Mouse (Mus musculus) testis, adult 2 months (tissue): ENCODE measurements at regions not wholly inside any gene's neighbourhood (a gene's known extent, or its start where the extent isn't known, plus 50 kb on each side); places are given as distances from the start of the nearest gene placed in this dataset.

ENCODE experiments used
- CTCF ChIP-seq: fragments of 200-500 bp; IDR thresholded peaks from 2 replicates; pipeline ENCODE4 v1.5.1; 2012; ENCODE audit warnings: low read depth, mild to moderate bottlenecking, inconsistent platforms, low read length, moderate library complexity; ENCODE audit not compliant: control insufficient read depth, insufficient read depth, insufficient replicate concordance
- POLR2A ChIP-seq: fragments of 200-500 bp; IDR thresholded peaks from 2 replicates; pipeline ENCODE4 v1.6.1; 2012; ENCODE audit warnings: low read depth, mild to moderate bottlenecking, inconsistent platforms, low read length, moderate library complexity; ENCODE audit not compliant: control insufficient read depth

GRCm38 (mm10) chr14:25204091-25204490, 254.9 kb upstream of the Zmiz1 start:
- TF ChIP-seq POLR2A (no peak), CTCF (no peak)
